Mouse (Mus musculus) adrenal gland, postnatal 10 days (tissue): ENCODE results near the gene Cdc37l1. TPM values are rescaled to one million over a fixed set of nuclear protein-coding genes. Genes with fewer than 3 reads are reported as not detected.
A peak's percentile ranks its signal among the peaks of the same experiment; 100 is the strongest.
"Not testable (repeated sequence)": the region's sequence is repeated elsewhere in the genome, so short reads cannot be mapped to it uniquely, and the experiment has no call there.

Experiments
- DNase-seq: peaks from one replicate; pipeline ENCODE4 v3.0.0; 2021; ENCODE audit warnings: mixed read lengths
- long read RNA-seq, 2 experiments: library from polyadenylated mRNA; stranded (forward); transcript quantifications; one replicate each; pipeline ENCODE4 v2.0.0; 2021
- total RNA-seq, 2 experiments: library from RNA; stranded (reverse); gene quantifications; 2 replicates each; pipeline ENCODE4 v1.2.3; 2021

Gene Cdc37l1
- total RNA-seq, result 10 to 100 TPM; 31.8 to 39.0 TPM
- long read RNA-seq, experiment 1, full-length matches to known transcripts, result 25 of 45 reads
- long read RNA-seq, experiment 1, partial matches to known transcripts, result 3 of 45 reads
- long read RNA-seq, experiment 1, other reads (novel, unspliced or antisense), result 17 of 45 reads
- long read RNA-seq, experiment 2, full-length matches to known transcripts, result 20 of 30 reads
- long read RNA-seq, experiment 2, partial matches to known transcripts, result 0 of 30 reads
- long read RNA-seq, experiment 2, other reads (novel, unspliced or antisense), result 10 of 30 reads

DNA sequence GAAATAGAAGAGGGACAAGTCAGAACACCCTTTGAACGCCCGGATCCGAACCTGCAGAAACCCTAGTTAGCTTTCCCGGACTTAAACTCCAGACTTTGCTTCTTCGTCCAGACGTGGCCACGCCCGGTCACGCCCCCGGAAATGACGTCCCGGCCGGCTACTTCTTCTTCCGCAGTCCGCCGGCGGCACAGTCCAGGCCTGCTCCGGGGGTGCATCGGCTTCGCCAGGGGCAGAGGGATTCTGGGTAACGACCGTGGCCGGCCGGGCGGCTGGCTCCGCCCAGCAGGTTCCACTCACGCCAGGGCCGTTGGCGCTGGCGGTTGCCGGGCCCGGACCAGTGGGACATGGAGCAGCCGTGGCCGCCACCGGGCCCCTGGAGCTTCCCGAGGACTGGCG is at the start of gene Cdc37l1:
TSS of gene Cdc37l1 (plus strand) at position 159 of the 396 bp plus-strand sequence.
- peak; percentile 100 for DNase-seq

DNA sequence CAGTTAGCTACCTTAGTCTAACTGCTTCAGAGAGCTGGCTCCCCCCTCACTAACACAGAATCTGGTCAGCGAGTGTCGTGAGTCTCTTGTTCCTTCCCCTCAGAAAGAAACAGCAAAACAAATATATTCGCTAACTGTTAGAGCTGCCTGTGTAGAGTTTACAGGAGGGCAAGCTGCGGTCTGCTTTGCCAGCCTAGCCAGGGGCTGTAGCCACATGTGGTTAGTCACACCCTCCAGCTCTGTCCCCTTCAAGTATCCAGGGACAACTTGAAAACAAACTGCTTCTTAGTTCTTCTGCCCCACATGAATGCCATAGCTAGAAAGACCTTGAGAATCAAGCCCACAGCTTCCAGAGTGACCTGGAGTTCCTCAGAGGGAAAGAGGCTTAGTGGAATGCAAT is 48.9 kb upstream of the Cdc37l1 start:
- no peak for DNase-seq

DNA sequence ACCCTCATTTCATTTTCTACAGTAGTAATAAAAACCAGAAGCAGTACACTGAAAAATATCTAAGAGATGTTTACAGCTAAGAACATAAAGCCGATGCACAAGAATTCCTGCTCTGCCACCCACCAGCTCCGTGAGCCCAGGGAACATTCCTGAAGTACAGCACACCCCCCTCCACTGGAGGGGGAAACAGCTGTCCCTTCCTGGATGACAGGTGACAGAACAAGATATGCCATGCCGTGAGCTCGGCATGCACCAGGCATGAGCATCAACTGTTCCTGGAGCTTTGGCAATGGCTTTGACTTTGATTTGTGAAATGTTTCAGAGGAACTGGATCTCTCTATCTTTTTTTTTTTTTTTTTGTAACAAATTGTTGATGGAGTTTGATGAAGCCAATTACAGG is 43.4 kb upstream of the Cdc37l1 start:
- DNase-seq, result no peak

DNA sequence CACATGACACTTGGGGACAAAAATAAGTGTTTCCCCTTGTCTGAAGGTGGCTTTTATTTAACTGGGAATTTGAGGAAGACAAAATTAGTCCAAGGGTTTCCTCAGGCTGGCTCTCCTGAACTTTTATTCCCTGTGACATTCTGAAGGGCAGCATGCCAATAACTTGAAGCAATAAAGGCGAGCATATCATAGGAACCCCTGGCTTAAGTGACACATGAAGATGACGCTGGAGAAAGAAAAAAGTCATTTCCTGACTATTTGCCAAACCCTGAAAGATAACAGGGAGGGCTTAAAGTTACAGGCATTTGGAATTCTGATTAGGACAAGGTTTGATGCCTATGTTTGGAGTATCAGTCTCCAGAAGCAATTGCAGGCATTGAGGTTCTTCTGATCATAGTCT is 42.8 kb upstream of the Cdc37l1 start:
- DNase-seq, result peak; percentile 23

DNA sequence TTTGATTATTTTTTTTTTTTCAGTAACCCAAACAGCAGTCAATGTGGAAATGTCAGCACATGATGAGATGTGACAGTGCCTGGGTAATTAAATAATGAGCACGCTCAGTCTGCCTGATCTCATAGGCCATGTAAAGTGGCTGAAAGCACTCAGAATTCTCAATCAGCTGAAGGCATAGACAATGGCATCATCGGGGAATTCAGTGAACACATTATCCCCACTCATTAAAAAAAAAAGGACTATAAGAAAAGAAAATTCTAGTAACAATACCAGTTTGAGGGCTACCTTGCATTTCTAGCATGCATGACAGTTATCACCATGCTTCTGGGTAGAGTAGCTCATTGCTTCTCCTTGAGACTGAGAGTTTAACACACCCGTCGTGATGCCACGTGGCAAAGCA is 38.9 kb upstream of the Cdc37l1 start:
- no peak for DNase-seq

DNA sequence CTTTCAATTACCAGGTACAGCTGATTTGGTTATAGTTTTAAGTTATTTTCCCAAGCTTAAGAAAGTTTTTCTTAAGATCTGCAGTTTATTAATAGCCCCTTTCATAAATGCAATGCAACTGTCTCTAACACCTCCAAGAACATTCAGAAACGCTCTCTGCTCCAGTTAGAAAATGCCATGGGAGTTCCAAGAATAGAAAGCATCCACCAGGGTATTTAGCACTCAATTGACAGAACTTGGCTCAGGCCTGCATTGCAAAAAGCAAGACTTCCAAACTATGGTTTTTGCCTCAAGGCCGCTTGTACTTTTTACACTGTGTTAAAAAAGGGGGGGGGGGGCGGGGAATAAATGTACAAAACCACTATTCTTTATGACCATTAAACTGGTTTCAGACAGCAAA is 27.0 kb upstream of the Cdc37l1 start:
- peak; percentile 32 for DNase-seq

DNA sequence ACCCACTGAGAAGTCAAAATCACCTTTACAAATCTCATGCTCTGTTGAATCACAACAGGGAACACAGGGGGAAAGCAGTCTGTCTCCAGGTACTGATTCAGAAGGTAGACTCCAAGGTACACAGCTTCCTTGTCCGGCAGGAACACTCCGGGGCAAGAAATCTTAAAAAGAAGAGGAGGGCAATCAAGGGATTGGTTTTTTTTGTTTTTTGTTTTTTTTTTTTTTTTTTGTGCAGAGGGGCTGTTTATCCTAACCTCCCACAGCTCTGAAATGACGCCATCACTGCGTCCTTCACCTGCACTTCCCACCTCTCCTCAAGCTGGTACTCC is 26.7 kb upstream of the Cdc37l1 start:
- no peak for DNase-seq

DNA sequence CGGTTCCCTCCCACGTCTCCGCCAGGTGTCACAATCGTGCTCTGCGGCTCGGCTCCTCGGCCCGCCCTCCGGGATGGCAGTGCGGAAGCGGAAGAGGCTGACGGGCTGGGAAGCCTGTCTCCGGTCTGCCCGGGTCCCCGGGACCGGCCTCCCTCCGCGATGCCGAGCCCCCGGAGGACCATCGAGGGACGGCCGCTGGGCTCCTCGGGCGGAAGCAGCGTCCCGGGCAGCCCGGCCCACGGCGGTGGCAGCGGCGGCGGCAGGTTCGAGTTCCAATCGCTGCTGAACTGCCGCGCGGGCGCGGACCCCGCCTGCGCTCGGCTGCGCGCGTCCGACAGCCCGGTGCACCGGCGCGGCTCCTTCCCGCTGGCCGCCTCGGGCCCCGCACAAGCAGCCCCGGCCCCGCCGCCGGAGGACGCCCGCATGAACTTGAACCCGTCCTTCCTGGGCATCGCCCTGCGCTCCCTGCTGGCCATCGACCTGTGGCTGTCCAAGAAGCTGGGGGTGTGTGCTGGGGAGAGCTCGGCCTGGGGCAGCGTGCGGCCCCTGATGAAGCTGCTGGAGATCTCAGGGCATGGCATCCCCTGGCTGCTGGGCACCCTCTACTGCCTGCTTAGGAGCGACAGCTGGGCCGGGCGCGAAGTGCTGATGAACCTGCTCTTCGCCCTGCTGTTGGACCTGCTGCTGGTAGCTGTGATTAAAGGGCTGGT is 26.2 kb upstream of the Cdc37l1 start, which contains the start of gene Plpp6:
TSS of gene Plpp6 (plus strand) at position 112 of the 710 bp plus-strand sequence.
- peak; percentile 89 for DNase-seq

DNA sequence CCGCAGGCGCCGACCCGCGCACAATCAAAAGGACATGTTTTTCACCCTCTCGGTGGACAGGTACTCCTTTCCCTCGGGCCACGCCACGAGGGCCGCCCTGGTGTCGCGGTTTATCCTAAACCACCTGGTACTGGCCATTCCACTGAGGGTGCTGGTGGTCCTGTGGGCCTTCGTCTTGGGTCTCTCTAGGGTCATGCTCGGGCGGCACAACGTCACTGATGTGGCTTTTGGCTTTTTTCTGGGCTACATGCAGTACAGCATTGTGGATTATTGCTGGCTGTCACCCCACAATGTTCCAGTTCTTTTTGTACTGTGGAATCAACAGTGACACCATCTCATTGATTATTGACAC is 25.6 kb upstream of the Cdc37l1 start:
- no peak for DNase-seq

DNA sequence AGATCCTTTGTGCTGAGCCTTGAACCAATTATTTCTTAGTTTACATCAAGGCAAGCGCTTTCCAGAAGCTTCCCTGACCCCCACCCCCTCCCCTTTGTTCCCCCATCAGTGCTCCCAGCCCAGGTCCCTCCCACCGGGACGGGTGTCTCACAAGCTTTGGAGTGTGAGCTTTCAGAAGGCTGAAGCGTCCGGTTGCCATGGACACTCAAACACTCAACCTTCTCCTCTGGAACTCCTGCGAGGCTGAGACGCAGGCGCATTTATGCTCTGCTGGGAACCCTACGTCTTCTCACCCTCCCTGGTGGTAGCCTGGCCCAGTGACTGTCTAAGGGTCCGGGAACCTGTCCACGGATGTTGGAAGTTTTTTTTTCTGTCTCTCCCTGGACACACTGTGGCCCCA is 22.5 kb upstream of the Cdc37l1 start, which contains the start of gene 4430402I18Rik:
TSS of gene 4430402I18Rik (minus strand) at position 149 of the 400 bp plus-strand sequence.
- DNase-seq, result peak; percentile 45

DNA sequence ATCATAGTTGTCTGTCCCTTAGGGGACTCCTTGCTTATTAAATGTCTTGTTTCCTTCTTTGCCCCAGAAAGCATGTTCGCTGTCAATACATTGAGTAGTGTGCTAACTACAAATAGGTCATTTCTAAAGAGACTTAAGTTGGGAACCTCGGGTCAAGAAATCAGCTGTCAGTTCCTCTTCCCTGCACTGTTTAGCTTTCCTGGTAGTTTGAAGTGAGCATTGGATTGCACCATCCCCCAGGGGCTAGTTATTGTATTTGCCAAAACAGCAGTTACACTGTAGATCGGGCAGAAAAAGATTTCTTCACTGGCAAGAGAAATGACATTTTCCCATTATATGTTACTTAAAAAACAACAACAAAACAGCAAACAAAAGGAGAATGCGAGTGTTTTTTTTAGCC is 22.0 kb upstream of the Cdc37l1 start:
- peak; percentile 46 for DNase-seq

DNA sequence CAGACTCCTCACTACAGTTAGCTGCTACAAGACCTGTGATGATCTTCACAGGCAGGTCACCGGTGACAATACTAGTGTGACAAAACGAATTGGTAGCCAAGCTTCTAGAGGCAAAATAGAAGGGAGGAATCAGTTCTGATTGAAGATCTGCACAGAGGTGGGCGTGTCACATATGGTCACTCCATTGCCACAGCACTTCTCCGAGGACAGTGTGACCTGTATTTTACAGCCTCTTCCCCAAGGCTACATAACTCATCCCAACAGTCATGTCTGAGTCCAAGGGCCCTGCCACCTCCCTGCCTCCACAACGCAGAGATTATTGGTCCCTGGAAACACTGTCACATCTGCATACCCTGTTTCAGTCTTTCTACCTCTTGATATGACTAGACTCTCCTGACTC is 20.9 kb upstream of the Cdc37l1 start:
- peak; percentile 34 for DNase-seq

DNA sequence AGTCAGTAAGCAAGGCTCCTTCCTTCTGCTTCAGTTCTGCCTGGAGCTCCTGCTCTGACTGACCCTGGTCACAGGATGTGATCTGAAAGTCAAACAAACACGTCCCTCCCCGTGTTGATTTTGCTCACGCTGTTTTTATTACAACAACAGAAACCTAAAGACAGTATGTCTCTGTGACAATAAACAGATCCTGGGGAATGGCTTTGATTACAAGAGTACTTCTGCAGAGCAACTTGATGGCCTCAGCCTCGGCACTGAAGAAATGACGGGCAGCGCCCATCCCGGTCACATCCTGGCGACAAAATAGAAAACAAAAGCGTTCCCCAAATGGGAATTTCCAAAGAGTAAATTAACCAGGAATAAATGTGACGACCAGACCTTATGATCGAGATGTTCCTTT is 19.9 kb upstream of the Cdc37l1 start:
- DNase-seq, result no peak

DNA sequence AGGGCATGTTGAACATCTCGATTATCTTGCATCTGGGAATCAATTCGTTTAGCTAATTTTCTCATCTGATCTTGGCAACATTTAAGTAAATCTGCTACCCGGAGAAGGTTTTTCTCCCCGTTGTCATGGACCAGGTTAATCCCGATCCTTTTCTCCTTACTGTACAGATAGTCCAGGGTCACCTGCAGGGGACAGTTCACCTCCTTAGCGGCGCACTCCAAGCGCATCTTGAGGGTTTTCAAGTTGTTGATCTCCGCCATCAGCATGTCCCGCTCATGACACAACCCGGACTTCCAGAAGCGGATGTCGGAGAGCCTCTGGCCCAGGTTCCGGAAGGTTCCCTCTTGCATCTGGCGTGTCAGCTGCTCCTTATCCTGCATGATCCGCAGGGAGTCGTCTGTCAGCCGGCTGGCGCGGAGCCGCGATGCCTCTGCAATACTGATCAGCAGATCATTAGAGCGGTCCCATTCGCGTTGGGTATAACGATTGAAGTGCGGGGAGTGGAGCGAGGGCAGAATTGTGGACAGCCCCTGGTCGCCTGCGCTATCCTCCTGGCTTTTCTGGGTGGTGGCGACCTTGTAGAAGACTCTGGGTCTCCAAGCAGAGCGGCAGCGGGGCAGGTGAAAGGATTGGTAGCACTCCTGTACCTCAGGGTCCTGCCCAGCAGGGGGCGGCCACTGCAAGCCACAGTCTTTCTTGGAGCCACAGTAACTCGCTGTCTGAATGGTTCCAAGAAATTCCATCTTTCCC is 15.1 kb upstream of the Cdc37l1 start:
- peak; percentile 90 for DNase-seq

DNA sequence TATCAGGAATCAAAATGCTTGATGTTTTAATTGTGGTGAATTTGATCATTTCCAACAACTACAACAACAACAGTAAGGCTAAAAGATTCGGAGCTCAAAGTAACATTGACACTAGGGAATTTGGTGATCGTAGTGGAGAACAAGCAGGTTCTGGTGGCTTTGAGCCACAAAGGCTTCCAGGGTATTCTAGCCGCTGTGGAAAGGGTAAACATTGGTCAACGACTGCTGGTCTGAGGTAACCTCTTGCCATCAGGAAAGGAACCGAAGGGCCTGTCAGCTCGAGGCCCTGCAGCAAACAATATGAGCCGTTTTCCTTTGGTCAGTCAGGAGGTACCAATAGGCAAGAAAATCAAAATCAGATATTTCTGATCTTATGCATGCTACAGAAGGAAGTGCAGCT is 7.5 kb upstream of the Cdc37l1 start:
- DNase-seq, result no peak

DNA sequence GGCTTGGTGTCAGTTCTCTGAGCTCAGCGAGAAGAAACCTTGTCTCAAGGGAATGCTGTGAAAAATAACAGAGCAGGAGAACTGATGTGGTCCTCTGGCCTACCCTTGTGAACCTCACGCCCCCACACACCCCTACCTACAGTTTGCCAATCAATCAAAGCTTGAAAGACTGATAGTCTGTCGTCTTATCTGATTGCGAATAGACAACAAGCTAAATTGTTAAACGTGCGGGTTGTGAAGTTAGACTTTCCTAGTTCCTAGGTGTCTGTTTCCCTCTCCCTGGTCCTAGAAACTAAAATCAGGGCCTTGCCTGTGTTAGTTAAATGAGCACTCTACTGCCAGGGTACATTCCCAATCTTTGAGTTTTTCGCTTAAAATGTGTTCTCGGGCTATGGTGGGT is 637 bp upstream of the Cdc37l1 start:
- DNase-seq, result no peak

DNA sequence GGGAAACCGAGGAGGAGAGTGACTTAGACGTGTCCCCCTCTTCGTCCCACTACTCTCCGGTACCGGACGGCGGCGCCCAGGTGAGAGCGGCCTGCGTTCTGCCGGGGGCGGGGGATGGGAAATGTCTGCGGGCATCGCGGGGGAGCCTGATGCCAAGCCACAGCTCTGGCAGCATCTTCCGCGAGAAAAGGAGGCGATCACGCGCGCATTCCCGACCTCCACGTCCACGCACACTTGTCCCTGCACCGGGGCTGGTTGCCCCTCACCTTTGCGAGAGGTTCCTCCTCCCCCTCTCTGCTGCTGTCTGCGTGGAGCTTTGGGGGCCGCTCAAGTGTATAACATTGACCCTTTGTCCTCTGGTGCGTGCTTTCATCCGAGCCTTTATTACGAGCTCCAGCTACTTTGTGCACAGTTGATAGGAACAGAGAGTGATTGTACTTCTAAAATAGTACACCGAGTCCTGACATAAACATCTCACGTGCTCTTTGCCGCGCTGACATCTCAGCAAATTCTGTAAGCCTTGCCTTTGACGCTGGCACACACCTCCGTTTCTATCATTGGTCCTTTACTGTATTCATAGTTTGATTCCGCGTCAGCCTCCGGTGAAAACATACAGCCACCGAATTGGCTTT is 554 bp downstream of the Cdc37l1 start:
- DNase-seq, result no peak

DNA sequence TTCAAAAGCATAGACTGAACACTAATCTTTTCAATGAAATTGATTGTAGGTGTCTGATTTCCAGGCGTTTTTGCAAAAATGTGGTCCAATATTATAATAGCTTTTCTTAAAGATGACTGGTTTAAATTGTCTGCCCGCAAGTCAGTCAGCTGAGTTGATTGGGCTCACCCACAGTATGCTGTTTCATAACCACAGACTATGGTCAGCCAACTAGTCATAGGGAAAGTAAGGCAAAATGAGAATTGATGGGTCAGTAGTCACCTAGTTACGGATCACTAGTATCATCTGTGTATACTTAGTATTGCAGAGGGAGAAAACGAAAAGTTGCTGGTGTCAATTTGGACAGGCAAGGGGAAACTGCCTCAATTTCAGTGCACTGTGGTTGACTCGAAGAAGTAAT is 1.2 kb downstream of the Cdc37l1 start:
- DNase-seq, result no peak

DNA sequence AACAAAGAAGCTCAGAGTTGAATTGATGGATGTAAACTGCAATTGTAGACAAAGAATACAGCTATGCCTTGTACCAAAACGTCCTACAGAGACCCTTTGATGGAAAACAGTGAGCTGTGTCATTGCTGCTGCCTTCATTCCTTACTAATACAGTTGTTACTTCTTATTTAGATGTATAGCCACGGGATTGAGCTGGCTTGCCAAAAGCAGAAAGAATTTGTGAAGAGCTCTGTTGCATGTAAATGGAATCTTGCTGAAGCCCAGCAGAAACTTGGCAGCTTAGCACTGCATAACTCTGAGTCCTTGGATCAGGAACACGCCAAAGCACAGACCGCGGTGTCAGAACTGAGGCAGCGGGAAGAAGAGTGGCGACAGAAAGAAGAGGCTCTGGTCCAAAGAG is 4.7 kb downstream of the Cdc37l1 start:
- DNase-seq, result no peak

DNA sequence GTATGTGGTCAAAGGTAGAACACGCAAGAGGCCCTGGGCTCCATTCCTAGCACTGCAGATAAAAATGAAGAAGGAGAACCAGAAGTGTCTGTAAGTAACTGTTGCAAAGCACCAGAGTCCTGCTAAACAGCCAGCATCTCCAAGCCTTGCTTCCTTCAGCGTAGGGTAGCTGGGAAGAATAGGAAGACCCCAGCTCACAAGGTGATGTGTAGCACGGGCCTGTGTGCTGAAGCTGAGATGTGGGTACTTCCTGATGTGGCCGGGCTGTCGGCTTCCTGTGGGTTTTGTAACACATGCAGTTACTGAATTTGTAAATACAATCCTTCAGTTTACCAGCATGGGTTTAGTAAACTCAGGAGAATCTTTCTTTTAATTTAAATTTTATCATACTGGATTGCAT is 5.2 kb downstream of the Cdc37l1 start:
- DNase-seq, result no peak

DNA sequence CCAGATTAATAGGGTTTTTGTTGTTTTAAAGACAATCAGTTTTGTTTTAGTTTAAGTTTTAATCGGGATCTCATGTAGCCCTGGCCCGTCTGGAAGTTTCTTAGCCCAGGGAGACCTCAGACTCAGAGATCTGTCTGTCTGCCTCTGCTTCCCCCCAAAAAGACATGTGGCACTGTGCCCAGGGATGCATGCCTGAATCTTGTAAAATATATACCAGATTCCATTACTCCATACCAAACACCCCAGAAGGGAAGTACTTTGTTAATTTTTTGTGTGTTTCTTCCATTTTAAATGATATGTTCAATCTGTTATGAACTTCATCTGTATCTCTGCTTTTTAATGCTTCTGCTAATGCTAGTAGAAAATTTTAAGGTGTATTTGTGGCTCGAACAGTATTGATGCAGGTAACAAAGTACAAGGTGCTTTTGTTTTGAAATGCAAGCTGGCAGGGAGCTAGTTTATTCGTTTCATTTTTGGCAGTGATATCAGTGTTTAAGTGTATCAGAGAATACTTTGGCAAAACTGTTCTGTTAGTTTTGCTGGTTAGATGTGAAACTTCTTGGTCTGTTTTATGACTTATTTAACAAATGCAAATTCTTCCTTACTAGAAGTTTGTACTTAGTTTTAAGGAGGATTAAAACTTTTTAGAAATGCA is 8.0 kb downstream of the Cdc37l1 start:
- DNase-seq, result no peak

DNA sequence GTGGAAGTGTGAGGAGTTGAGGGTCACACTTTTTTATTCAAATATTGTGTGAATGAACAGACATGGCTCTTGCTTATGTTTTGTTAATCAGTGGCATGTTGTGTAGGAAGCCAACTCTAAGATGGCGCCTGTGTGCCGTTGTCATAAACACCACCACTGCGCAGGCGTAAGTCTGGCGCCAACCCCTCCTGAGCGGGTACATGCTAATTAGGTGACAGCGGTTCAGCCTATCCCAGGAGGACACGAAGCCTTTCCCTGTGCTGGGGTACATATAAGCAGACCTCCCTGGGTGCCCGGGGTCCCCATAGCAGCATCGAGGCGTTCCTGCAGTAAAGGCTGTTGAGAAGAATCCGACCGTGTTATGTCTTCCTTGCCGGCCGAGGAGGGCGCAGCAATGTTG is 10.2 kb downstream of the Cdc37l1 start:
- not testable (repeated sequence) for DNase-seq
